Mouse (Mus musculus): Measurements from ENCODE around the gene Pigq. TPM values are rescaled to one million over a fixed set of nuclear protein-coding genes. Genes with fewer than 3 reads are reported as not detected.

Pigq gene
- 95.8 TPM for polyA plus RNA-seq (2015; fragmentation: Illumina TruSeq; extraction: RNeasy Lipid Tissue Mini Kit (QIAGEN cat#74804); ENCODE audit: low read depth, low replicate concordance)

DNA sequence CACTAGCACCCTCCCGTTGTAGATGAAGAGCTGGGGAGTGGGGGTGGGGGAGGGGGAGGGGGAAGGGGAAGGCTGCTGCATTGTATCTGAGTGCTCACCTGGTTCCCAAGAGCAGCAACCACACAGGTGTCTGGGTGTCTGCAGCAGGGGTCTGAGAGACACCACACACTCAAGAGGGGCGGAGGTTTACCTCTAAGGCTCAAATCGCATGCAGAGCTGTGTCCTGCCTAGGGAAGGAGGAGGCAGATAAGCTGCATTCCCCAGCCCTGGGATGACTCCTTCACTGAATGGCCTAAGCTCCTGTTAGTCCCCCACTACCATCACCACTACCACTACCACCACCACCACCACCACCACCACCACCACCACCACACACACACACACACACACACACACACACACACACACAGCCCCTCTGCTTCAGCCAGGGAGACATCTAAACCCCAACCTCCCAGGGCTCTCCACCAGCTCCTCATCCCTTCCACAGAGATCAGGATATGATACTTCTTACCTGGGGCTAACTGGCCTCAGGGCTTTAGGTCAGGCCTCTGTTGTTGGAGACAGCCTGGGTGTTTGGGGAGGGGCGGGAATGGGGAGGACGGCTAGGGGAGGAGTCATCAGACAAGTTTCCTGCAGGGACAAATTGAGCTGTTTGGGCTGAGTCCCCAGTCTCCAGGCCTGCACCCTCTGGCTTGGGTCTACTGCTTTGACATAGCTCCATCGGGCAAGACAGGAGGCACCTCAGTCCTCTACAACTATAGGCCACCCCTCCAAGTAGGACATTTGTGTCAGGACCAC is at the start of gene Pigq, which contains the start of gene Nhlrc4:
Pigq (minus strand) TSS at position 571 of the 798 bp plus-strand sequence.
Nhlrc4 (minus strand) TSS at position 596 of the 798 bp plus-strand sequence.

DNA sequence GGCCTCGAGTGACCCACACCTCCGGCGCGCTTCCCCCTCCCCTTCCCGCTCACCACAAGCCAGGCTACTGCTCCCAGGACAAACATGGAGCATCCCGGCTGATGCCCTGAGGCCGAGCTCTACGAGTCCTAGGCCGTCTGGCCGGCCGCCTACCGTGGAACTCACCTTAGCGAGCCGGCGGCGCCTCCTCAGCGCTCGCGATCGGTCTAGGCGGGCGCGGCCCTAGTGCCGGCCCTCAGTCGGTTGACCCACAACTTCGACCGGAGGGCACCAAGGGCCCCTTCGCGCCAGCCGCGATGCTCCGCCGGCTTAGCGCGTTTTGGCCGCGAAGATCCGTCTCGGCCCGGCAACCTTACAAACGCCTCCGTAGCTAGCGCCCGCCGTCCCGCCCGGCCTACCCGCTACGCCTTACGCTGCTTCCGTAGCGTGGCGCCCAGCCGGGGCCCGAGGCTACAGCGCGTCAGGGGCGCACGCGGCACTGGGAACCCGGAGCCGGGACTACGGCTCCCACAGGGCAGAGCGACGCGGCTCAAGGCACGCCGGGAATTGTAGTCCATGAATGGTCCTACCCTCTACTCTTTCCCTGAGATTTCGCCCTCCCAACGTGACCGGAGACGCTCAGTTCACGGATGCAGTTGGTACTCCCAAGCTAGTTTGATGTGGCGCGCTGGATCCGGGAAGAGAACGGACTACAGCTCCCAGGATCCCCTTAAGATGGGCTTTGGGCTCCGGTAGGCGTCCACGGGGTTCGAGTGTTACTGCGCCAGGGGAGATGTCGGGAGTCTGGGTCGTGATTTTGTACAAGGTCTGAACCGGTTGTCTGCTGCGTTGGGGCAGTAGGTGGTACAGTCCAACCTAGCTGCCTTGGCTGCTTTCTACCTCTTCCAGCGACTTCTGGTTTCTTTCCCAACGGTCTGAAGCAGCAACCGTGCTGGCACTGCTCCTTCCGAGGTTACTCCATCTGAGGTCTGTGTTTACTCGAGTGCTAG is 40.9 kb upstream of the Pigq start, which contains the start of gene Capn15:
Capn15 (minus strand) TSS at position 491 of the 989 bp plus-strand sequence.

DNA sequence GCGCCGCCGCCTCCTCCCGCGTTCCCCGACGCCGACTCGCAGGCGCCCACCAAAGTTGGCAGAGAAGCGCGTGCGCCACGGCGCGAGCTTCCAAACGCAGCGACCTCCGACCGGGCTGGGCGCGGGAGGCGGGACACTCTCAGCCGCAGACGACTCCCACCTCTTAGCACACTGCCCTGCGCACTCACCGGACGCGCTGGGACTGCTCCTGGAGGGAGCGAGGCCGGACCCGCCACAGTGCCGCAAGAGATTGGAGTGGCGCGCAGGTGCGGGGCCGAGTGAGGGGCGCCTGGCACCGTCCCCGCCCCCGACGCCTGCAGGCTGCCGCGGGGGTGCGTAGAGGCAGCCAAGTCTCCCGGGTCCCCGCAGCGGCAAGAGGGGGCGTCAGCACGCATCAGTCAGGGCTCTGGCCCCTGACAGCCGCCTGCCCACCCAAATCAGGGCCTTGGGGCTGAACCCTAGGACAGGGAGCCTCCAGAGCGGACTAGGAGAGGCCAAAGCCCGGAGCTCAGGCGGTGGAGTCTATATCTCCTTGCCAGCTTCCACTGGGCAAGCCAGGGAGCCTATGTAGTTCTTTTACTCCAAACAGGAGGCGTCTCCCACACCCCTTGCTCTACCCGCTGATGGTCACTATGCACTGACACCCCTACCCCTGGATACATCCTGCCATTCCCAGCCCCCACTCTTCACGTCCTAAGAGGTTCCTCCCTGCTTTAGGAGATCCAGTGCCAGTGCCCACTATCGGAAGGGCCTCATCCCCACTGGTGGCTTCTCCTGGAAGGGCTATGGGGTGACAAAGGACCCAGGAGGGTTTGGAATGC is 7.3 kb upstream of the Pigq start, which contains the start of gene A930017K11Rik:
A930017K11Rik (minus strand) TSS at position 763 of the 821 bp plus-strand sequence.

DNA sequence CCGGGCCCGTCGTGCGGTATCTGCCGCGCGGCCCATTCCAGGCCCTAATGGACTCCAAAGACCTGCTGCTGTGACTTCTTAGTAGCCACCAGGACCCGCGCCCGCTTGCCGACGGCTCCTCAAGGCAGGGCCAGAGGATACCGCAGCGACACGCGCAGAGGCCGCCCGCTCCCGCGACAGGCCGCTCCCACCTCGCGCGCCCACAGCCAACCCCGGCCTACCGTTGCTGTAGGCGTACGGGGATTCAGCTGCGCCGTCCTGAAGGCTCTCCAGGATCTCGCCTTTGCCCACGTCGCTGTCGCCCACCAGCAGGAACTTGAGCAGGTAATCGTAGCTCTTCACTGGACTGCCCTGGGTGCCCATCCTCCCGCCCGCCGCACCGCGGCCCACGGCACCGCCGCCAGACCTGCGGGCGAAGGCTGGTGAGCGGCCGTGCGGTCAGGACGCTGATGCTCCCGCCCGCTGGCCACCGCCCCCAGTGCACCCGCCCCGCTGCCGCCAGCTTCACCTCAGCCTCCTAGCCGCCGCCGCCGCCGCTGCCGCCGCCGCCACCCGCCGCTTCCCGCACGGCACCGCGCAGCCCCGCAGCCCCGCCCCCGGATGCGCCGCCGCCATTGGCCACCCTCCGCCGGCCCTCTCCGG is 25.5 kb downstream of the Pigq start, which contains the start of gene Rab40c:
Rab40c (minus strand) TSS at position 584 of the 642 bp plus-strand sequence.

DNA sequence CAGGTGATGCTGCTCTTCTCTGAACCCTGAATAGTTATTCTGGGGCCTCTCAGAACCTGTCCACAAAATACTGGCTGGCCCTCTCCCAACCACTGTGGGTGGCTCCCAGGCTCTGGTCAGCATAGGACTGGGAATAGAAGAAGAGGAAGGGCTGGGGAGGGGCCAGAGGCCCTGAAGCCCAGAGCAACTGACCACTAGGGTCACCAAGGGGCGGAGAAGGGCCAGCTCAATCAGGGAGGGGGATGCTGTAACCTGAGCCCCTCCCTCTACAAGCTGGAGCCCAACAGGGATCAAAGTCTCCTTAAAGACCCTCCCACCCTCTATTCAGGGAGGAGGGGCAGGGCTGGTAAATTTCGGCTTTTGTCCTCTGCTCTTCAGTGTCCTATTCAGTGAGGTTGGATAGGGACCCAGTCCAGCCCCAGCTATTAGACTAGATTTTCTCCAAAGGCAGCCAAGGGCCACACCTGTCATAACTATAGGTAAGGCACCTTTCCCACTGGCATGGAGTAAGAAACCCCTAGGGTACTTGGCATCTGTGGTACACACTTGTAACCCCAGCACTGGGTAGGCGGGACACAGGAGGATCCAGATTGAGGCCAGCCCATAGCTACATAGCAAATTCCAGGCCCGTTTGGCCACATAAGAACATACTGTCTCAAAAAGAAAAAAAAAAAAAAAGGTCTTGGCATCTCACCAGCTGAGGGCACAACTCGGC is 64.4 kb downstream of the Pigq start, which contains the start of gene Wfikkn1:
Wfikkn1 (minus strand) TSS at position 663 of the 715 bp plus-strand sequence.

Other genes starting within 250 kb of the Pigq start
- 297 TPM for gene Gng13, start 227.8 kb downstream of the Pigq start, polyA plus RNA-seq (2015; fragmentation: Illumina TruSeq; extraction: RNeasy Lipid Tissue Mini Kit (QIAGEN cat#74804); ENCODE audit: low read depth, low replicate concordance)
- 1.5 TPM for gene Chtf18, start 217.5 kb downstream of the Pigq start, polyA plus RNA-seq (2015; fragmentation: Illumina TruSeq; extraction: RNeasy Lipid Tissue Mini Kit (QIAGEN cat#74804); ENCODE audit: low read depth, low replicate concordance)
- gene Rpusd1, start 217.3 kb downstream of the Pigq start, polyA plus RNA-seq (2015; fragmentation: Illumina TruSeq; extraction: RNeasy Lipid Tissue Mini Kit (QIAGEN cat#74804); ENCODE audit: low read depth, low replicate concordance), result 78.9 TPM
- gene Mslnl, start 208.9 kb downstream of the Pigq start, polyA plus RNA-seq (2015; fragmentation: Illumina TruSeq; extraction: RNeasy Lipid Tissue Mini Kit (QIAGEN cat#74804); ENCODE audit: low read depth, low replicate concordance), result 0.33 TPM
- 2.9 TPM for gene Msln, start 190.6 kb downstream of the Pigq start, polyA plus RNA-seq (2015; fragmentation: Illumina TruSeq; extraction: RNeasy Lipid Tissue Mini Kit (QIAGEN cat#74804); ENCODE audit: low read depth, low replicate concordance)
- 32.3 TPM for gene Narfl, start 171.2 kb downstream of the Pigq start, polyA plus RNA-seq (2015; fragmentation: Illumina TruSeq; extraction: RNeasy Lipid Tissue Mini Kit (QIAGEN cat#74804); ENCODE audit: low read depth, low replicate concordance)
- gene Haghl, start 159.3 kb downstream of the Pigq start, polyA plus RNA-seq (2015; fragmentation: Illumina TruSeq; extraction: RNeasy Lipid Tissue Mini Kit (QIAGEN cat#74804); ENCODE audit: low read depth, low replicate concordance), result 139 TPM
- 0.62 TPM for gene Ccdc78, start 158.4 kb downstream of the Pigq start, polyA plus RNA-seq (2015; fragmentation: Illumina TruSeq; extraction: RNeasy Lipid Tissue Mini Kit (QIAGEN cat#74804); ENCODE audit: low read depth, low replicate concordance)
- gene Fam173a, start 152.0 kb downstream of the Pigq start, polyA plus RNA-seq (2015; fragmentation: Illumina TruSeq; extraction: RNeasy Lipid Tissue Mini Kit (QIAGEN cat#74804); ENCODE audit: low read depth, low replicate concordance), result 88.4 TPM
- 1.7 TPM for gene AC134908.4, start 149.3 kb downstream of the Pigq start, polyA plus RNA-seq (2015; fragmentation: Illumina TruSeq; extraction: RNeasy Lipid Tissue Mini Kit (QIAGEN cat#74804); ENCODE audit: low read depth, low replicate concordance)
- 128 TPM for gene Metrn, start 147.8 kb downstream of the Pigq start, polyA plus RNA-seq (2015; fragmentation: Illumina TruSeq; extraction: RNeasy Lipid Tissue Mini Kit (QIAGEN cat#74804); ENCODE audit: low read depth, low replicate concordance)
- gene Fbxl16, start 135.9 kb downstream of the Pigq start, polyA plus RNA-seq (2015; fragmentation: Illumina TruSeq; extraction: RNeasy Lipid Tissue Mini Kit (QIAGEN cat#74804); ENCODE audit: low read depth, low replicate concordance), result 572 TPM
- gene Wdr24, start 121.3 kb downstream of the Pigq start, polyA plus RNA-seq (2015; fragmentation: Illumina TruSeq; extraction: RNeasy Lipid Tissue Mini Kit (QIAGEN cat#74804); ENCODE audit: low read depth, low replicate concordance), result 22.9 TPM
- 42.7 TPM for gene Jmjd8, start 116.1 kb downstream of the Pigq start, polyA plus RNA-seq (2015; fragmentation: Illumina TruSeq; extraction: RNeasy Lipid Tissue Mini Kit (QIAGEN cat#74804); ENCODE audit: low read depth, low replicate concordance)
- gene Stub1, start 111.5 kb downstream of the Pigq start, polyA plus RNA-seq (2015; fragmentation: Illumina TruSeq; extraction: RNeasy Lipid Tissue Mini Kit (QIAGEN cat#74804); ENCODE audit: low read depth, low replicate concordance), result 169 TPM
- 44.6 TPM for gene Rhbdl1, start 107.6 kb downstream of the Pigq start, polyA plus RNA-seq (2015; fragmentation: Illumina TruSeq; extraction: RNeasy Lipid Tissue Mini Kit (QIAGEN cat#74804); ENCODE audit: low read depth, low replicate concordance)
- gene Gm20683, start 103.2 kb downstream of the Pigq start, polyA plus RNA-seq (2015; fragmentation: Illumina TruSeq; extraction: RNeasy Lipid Tissue Mini Kit (QIAGEN cat#74804); ENCODE audit: low read depth, low replicate concordance), result 23.4 TPM
- gene Rhot2, start 100.1 kb downstream of the Pigq start, polyA plus RNA-seq (2015; fragmentation: Illumina TruSeq; extraction: RNeasy Lipid Tissue Mini Kit (QIAGEN cat#74804); ENCODE audit: low read depth, low replicate concordance), result 84.4 TPM
- 21.2 TPM for gene Wdr90, start 83.4 kb downstream of the Pigq start, polyA plus RNA-seq (2015; fragmentation: Illumina TruSeq; extraction: RNeasy Lipid Tissue Mini Kit (QIAGEN cat#74804); ENCODE audit: low read depth, low replicate concordance)
- 19.9 TPM for gene Mcrip2, start 76.2 kb downstream of the Pigq start, polyA plus RNA-seq (2015; fragmentation: Illumina TruSeq; extraction: RNeasy Lipid Tissue Mini Kit (QIAGEN cat#74804); ENCODE audit: low read depth, low replicate concordance)
- gene Mettl26, start 69.9 kb downstream of the Pigq start, polyA plus RNA-seq (2015; fragmentation: Illumina TruSeq; extraction: RNeasy Lipid Tissue Mini Kit (QIAGEN cat#74804); ENCODE audit: low read depth, low replicate concordance), result 49.7 TPM
- 0.33 TPM for gene Wfikkn1, start 64.1 kb downstream of the Pigq start, polyA plus RNA-seq (2015; fragmentation: Illumina TruSeq; extraction: RNeasy Lipid Tissue Mini Kit (QIAGEN cat#74804); ENCODE audit: low read depth, low replicate concordance)
- gene Rab40c, start 25.2 kb downstream of the Pigq start, polyA plus RNA-seq (2015; fragmentation: Illumina TruSeq; extraction: RNeasy Lipid Tissue Mini Kit (QIAGEN cat#74804); ENCODE audit: low read depth, low replicate concordance), result 40.3 TPM
- 0.42 TPM for gene Nhlrc4, start within 50 bp of the Pigq start, polyA plus RNA-seq (2015; fragmentation: Illumina TruSeq; extraction: RNeasy Lipid Tissue Mini Kit (QIAGEN cat#74804); ENCODE audit: low read depth, low replicate concordance)
- gene A930017K11Rik, start 7.6 kb upstream of the Pigq start, polyA plus RNA-seq (2015; fragmentation: Illumina TruSeq; extraction: RNeasy Lipid Tissue Mini Kit (QIAGEN cat#74804); ENCODE audit: low read depth, low replicate concordance), result 0.97 TPM
- 23.5 TPM for gene Capn15, start 40.9 kb upstream of the Pigq start, polyA plus RNA-seq (2015; fragmentation: Illumina TruSeq; extraction: RNeasy Lipid Tissue Mini Kit (QIAGEN cat#74804); ENCODE audit: low read depth, low replicate concordance)
- 54.5 TPM for gene Rab11fip3, start 124.6 kb upstream of the Pigq start, polyA plus RNA-seq (2015; fragmentation: Illumina TruSeq; extraction: RNeasy Lipid Tissue Mini Kit (QIAGEN cat#74804); ENCODE audit: low read depth, low replicate concordance)
- 35.9 TPM for gene Decr2, start 145.4 kb upstream of the Pigq start, polyA plus RNA-seq (2015; fragmentation: Illumina TruSeq; extraction: RNeasy Lipid Tissue Mini Kit (QIAGEN cat#74804); ENCODE audit: low read depth, low replicate concordance)
- 4.6 TPM for gene Nme4, start 150.7 kb upstream of the Pigq start, polyA plus RNA-seq (2015; fragmentation: Illumina TruSeq; extraction: RNeasy Lipid Tissue Mini Kit (QIAGEN cat#74804); ENCODE audit: low read depth, low replicate concordance)
- gene Tmem8, start 168.4 kb upstream of the Pigq start, polyA plus RNA-seq (2015; fragmentation: Illumina TruSeq; extraction: RNeasy Lipid Tissue Mini Kit (QIAGEN cat#74804); ENCODE audit: low read depth, low replicate concordance), result 11.9 TPM
- 130 TPM for gene Mrpl28, start 178.6 kb upstream of the Pigq start, polyA plus RNA-seq (2015; fragmentation: Illumina TruSeq; extraction: RNeasy Lipid Tissue Mini Kit (QIAGEN cat#74804); ENCODE audit: low read depth, low replicate concordance)
- 19.8 TPM for gene Axin1, start 193.8 kb upstream of the Pigq start, polyA plus RNA-seq (2015; fragmentation: Illumina TruSeq; extraction: RNeasy Lipid Tissue Mini Kit (QIAGEN cat#74804); ENCODE audit: low read depth, low replicate concordance)

All from brain, adult 10 weeks (tissue).